Mouse (Mus musculus) stomach, embryonic 14.5 days (tissue): ENCODE data around the gene Eif3f. TPM values are rescaled to one million over a fixed set of nuclear protein-coding genes. Genes with fewer than 3 reads are reported as not detected.

Experiments
- ATAC-seq: fragments of 200-750 bp; cut with Nextera tagmentation; 2 replicates; pipeline ENCODE4 v1.8.0; 2017; ENCODE audit warnings: low read depth, moderate TSS enrichment; ENCODE audit not compliant: insufficient number of reproducible peaks, insufficient read depth, low FRiP score
- H3K27ac ChIP-seq: fragments of 300-500 bp; sonication (generic); 2 replicates; pipeline ENCODE4 v1.5.1; 2014; ENCODE audit warnings: mild to moderate bottlenecking, low read length, moderate library complexity, mixed read lengths
- H3K27me3 ChIP-seq: fragments of 300-500 bp; sonication (generic); 2 replicates; pipeline ENCODE4 v1.6.1; 2014; ENCODE audit warnings: low read length, control low read depth, mixed read lengths; ENCODE audit not compliant: control insufficient read depth, insufficient read depth
- H3K36me3 ChIP-seq: fragments of 300-500 bp; sonication (generic); 2 replicates; pipeline ENCODE4 v1.6.1; 2014; ENCODE audit warnings: mild to moderate bottlenecking, control low read depth, low read length, moderate library complexity, mixed read lengths; ENCODE audit not compliant: control insufficient read depth, insufficient read depth
- H3K4me1 ChIP-seq: fragments of 300-500 bp; sonication (generic); 2 replicates; pipeline ENCODE4 v1.6.1; 2014; ENCODE audit warnings: low read length, control low read depth, mixed read lengths; ENCODE audit not compliant: control insufficient read depth, insufficient read depth
- H3K4me2 ChIP-seq: fragments of 300-500 bp; sonication (generic); replicated peaks from 2 replicates; pipeline ENCODE4 v1.6.1; 2014; ENCODE audit warnings: low read depth, low read length, control low read depth
- H3K4me3 ChIP-seq: fragments of 300-500 bp; sonication (generic); 2 replicates; pipeline ENCODE4 v1.5.1; 2014; ENCODE audit warnings: low read depth, low read length, control low read depth
- H3K9ac ChIP-seq: fragments of 300-500 bp; sonication (generic); replicated peaks from 2 replicates; pipeline ENCODE4 v1.6.1; 2014; ENCODE audit warnings: low read depth, mild to moderate bottlenecking, control low read depth, low read length, moderate library complexity, mixed read lengths
- H3K9me3 ChIP-seq: fragments of 300-500 bp; sonication (generic); 2 replicates; pipeline ENCODE4 v1.6.1; 2016; ENCODE audit warnings: low read depth, low read length, control low read depth; ENCODE audit not compliant: control insufficient read depth
- WGBS: fragments of 180-500 bp; shearing (Covaris S2); extraction: QIAGEN DNeasy Blood & Tissue Kit; methylation state at CpG from one replicate; pipeline ENCODE4 v1.1.7; 2014; 5-methylcytosine and 5-hydroxymethylcytosine counted together
- polyA plus RNA-seq: library from polyadenylated mRNA; unstranded; fragments of >200 nt; fragmentation: Nextera tagmentation; extraction: Ambion mirVana; gene quantifications from 2 replicates; pipeline ENCODE4 v1.2.1, GENCODE M21; 2014

Gene Eif3f
- polyA plus RNA-seq, 1 experiment from 2014 or later = 113 TPM

DNA sequence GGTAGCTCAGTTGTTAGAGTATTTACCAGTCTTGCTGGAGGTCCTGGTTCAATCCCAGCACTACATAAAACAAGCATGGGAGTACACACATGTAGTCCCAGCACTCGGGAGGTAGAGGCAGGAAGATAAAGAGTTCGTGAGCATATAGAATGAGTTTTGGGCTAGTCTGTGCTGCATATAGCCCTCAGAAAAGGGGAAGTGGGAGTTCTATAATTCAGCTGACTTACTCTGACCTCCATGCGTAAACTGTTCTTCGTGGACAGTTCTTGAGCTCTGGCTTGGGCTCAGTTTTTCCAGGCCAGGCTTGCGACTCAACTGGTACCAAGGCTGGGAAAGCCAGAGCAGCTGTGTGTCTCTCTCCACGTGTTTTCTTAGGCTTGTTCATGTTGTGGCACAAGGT, 18.6 kb downstream of the Eif3f start:
- 81% methylated on average over 6 of the region's 6 CpGs for WGBS
- Histone ChIP-seq H3K27ac (no peak overlapping the region), H3K4me2 (no peak overlapping the region), H3K9me3 (no peaks in the 10 kb centered on the region), H3K4me3 (no peak overlapping the region), H3K36me3 (no peaks in the 10 kb centered on the region), H3K27me3 (peaks cover 26% of the 10 kb centered on the region), H3K9ac (no peak overlapping the region), H3K4me1 (0 out of 2 replicates have a peak, but pooled peaks cover 4% of the 10 kb centered on the region)
- ATAC-seq = no peak

DNA sequence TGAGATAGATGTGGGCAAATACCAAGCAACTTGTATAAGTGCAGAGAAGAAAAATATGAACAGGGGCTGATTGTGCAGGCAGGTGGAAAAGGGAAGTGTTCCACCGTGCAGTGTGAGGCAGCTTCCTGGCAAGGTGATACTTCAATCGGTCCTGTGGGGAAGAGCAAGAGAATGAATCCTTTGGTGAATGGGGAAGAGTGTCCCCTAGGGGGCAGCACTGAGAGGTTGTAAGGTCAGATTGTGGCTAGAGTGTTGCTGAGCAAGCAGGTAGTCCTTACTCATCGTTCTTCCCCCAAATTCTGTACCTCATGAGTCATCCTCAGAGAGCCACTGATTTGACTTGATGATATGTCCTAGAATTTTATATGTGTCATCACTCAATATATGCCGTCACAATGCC, 20.0 kb downstream of the Eif3f start:
- Histone ChIP-seq H3K27ac (no peak overlapping the region), H3K9me3 (no peaks in the 10 kb centered on the region), H3K9ac (no peak overlapping the region), H3K4me2 (no peak overlapping the region), H3K36me3 (no peaks in the 10 kb centered on the region), H3K4me3 (no peak overlapping the region), H3K4me1 (0 out of 2 replicates have a peak, but pooled peaks cover 4% of the 10 kb centered on the region), H3K27me3 (peaks cover 26% of the 10 kb centered on the region)
- WGBS = 54% methylated on average over 4 of the region's 4 CpGs
- no peak for ATAC-seq

DNA sequence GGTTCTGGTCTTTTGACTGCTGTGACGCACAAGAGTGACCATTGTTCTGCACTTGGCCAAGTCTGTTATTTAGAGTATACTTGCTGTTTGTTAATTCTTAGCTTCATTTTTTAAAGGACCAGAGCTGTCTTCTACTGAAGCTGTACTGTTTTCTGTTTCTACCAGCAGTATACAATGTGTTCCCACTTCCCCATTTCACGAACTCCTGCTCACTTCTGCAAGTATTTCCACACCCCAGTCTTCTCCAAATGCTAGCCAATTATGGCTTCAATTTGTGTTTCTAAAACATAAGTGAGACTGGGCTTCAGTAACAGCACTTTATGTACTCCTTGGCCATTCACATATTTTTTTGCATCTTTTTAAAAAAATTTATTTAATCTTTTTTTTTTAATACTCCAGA, 23.5 kb downstream of the Eif3f start:
- Histone ChIP-seq H3K4me1 (no peaks in the 10 kb centered on the region), H3K4me3 (no peak overlapping the region), H3K36me3 (no peaks in the 10 kb centered on the region), H3K4me2 (no peak overlapping the region), H3K9me3 (no peaks in the 10 kb centered on the region), H3K27ac (no peak overlapping the region), H3K9ac (no peak overlapping the region), H3K27me3 (no peaks in the 10 kb centered on the region)
- no peak for ATAC-seq
- 69% methylated on average over 2 of the region's 2 CpGs for WGBS

DNA sequence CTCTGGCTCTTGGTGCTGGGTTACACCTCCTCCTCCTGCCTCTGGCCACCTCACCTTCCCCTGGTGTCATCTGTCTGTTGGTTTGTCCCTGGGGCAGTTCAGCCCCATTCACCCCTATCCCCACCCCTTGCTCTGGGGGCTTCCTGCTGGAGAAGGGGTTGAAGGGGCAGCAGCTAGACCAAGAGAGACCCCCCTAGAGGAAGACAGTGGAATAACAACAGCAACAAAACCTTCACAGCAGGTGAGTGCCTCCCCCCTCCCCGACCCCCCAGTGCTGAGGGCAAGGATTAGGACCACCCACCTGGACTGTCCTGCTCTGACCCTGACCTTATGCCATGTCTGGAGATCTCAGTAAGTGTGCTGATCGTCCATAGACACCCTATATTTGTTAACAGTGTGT, 31.8 kb downstream of the Eif3f start:
- no peak overlapping the region for H3K9ac ChIP-seq
- H3K9me3 ChIP-seq = no peaks in the 10 kb centered on the region
- H3K27me3 ChIP-seq = no peaks in the 10 kb centered on the region
- no peak for ATAC-seq
- 38% methylated on average over 2 of the region's 2 CpGs for WGBS
- no peaks in the 10 kb centered on the region for H3K36me3 ChIP-seq
- no peaks in the 10 kb centered on the region for H3K4me1 ChIP-seq
- no peak overlapping the region for H3K27ac ChIP-seq
- no peak overlapping the region for H3K4me3 ChIP-seq
- no peak overlapping the region for H3K4me2 ChIP-seq

DNA sequence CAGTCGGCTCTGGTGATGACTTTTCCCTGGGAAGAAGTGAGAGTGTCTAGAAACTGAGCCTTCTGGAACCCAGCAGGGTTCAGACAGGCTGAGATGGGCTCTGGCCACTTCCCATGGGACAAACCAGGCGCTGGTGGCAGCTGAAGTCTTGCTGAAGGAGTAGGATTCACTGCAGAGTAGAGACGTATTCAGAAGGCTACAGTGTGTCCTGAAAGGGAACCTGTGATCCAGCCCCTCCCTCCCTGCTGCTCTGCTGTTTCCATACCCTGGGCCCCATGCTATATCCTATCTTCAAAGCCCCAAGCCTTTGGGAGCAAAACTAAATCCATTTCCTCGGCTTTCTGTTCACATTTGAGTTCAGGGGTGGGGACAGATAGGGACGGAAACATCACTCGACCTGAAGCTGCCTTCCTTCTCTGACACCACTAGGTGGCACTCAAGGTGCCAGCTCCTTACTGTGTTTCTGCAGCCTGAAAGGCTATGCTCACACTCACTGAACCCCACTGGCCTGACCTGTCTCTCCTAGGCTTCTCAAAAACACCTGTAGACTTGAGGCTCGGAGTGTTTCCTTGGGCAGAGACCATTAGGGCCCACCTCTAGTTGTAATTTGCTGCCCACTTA, 32.6 kb downstream of the Eif3f start:
- no peaks in the 10 kb centered on the region for H3K4me1 ChIP-seq
- H3K9ac ChIP-seq = no peak overlapping the region
- ATAC-seq = peak; percentile 49; the same call in 1 of the 2 replicates
- H3K27me3 ChIP-seq = no peaks in the 10 kb centered on the region
- no peak overlapping the region for H3K4me2 ChIP-seq
- no peaks in the 10 kb centered on the region for H3K36me3 ChIP-seq
- H3K27ac ChIP-seq = no peak overlapping the region
- H3K9me3 ChIP-seq = no peaks in the 10 kb centered on the region
- 29% methylated on average over 7 of the region's 7 CpGs for WGBS
- H3K4me3 ChIP-seq = no peak overlapping the region

DNA sequence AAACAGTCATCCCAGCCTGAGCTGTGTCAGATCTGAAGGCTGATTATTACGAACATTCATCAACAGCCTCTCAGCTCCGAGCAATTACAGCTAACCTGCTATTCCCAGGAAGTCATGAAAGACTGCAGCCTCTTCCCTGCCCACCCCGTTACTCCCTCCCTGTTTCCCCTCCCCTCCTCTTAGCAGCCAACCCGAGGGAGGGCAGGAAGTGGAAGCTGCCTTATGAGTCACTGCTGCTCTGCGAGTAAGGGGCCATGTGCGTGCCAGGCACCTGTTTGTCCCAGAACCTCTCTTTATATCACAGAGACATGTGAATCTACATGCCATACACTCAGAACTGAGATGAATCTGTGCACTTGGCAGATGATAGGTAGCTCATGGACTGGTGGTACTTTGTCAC, 34.0 kb downstream of the Eif3f start:
- H3K27ac ChIP-seq = no peak overlapping the region
- no peaks in the 10 kb centered on the region for H3K27me3 ChIP-seq
- ATAC-seq = peak; percentile 30; the same call in 1 of the 2 replicates
- WGBS = 34% methylated on average over 6 of the region's 6 CpGs
- H3K9me3 ChIP-seq = no peaks in the 10 kb centered on the region
- H3K9ac ChIP-seq = no peak overlapping the region
- H3K4me2 ChIP-seq = no peak overlapping the region
- no peaks in the 10 kb centered on the region for H3K36me3 ChIP-seq
- no peaks in the 10 kb centered on the region for H3K4me1 ChIP-seq
- H3K4me3 ChIP-seq = no peak overlapping the region

DNA sequence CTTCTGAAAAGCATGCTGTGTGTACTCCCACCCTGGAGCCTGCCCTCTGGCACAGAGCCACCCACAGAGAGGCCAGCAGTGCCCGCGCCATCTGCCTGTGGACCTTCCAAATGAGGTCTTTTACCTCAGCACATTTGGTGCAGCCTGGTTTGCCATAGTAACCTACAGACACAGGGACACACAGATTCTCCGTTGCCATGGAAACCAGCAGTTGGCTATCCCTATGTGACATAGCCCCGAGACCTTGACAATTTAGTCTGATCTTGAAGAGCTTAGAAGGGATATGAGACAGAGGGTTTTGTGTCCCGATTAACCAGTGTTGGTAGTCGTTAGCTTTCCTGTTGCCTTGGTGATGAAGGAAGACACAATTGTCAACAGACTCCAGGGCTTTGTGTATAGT, 38.1 kb downstream of the Eif3f start:
- no peak overlapping the region for H3K4me2 ChIP-seq
- no peaks in the 10 kb centered on the region for H3K27me3 ChIP-seq
- ATAC-seq = no peak
- no peak overlapping the region for H3K27ac ChIP-seq
- H3K9ac ChIP-seq = no peak overlapping the region
- no peaks in the 10 kb centered on the region for H3K36me3 ChIP-seq
- H3K9me3 ChIP-seq = no peaks in the 10 kb centered on the region
- no peaks in the 10 kb centered on the region for H3K4me1 ChIP-seq
- no peak overlapping the region for H3K4me3 ChIP-seq
- 71% methylated on average over 6 of the region's 6 CpGs for WGBS

DNA sequence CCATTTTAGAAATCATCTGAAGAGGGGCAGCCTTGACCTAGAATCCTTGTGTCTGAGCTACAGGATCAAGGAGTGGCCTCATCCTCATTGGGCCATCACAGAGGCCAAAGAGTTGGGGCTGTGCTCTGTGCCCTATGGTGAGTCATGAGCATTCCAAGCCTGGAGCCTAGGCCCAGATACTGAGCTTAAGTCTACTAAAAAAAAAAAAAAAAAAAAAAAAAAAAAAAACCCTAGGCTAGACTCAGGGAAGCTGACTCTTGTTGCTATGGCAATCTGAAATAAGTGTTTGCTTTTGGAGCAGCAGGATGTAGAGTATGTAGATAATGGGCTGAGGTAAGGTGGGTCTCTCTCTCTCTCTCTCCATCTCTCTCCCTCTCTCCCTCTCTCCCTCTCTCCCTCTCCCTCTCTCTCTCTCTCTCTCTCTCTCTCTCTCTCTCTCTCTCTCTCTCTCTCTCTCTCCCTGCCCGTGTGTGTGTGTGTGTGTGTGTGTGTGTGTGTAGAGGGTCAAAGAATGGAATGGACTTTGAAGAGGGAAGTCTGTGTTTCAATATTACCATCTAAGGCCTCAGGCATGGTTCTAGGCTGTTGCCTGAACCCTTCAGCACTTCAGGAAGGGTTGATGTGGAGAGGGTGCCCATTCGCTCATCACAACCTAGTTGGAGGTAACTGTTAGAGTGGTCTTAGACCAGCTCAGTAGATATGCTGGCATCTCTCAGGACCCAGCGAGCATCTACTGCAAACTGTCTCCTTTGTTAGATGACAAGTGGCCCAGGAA, 51.9 kb downstream of the Eif3f start:
- Histone ChIP-seq H3K4me1 (no peaks in the 10 kb centered on the region), H3K9ac (no peak overlapping the region), H3K27ac (no peak overlapping the region), H3K27me3 (no peaks in the 10 kb centered on the region), H3K9me3 (no peaks in the 10 kb centered on the region), H3K4me3 (no peak overlapping the region), H3K4me2 (no peak overlapping the region), H3K36me3 (no peaks in the 10 kb centered on the region)
- no peak for ATAC-seq
- 87% methylated on average over 2 of the region's 3 CpGs for WGBS
